Mouse (Mus musculus) hindbrain, embryonic 13.5 days (tissue): Measurements from ENCODE around the gene Prss48. TPM values are rescaled to one million over a fixed set of nuclear protein-coding genes. Genes with fewer than 3 reads are reported as not detected.

Experiments used
- ATAC-seq: fragments of 200-750 bp; cut with Nextera tagmentation; 2 replicates; pipeline ENCODE4 v1.8.0; 2017; ENCODE audit warnings: moderate TSS enrichment; ENCODE audit not compliant: low FRiP score
- H3K27ac ChIP-seq: fragments of 300-500 bp; sonication (generic); 2 replicates; pipeline ENCODE4 v1.5.1; 2015; ENCODE audit warnings: inconsistent platforms, mild to moderate bottlenecking, moderate library complexity
- H3K27me3 ChIP-seq: fragments of 300-500 bp; sonication (generic); 2 replicates; pipeline ENCODE4 v1.6.1; 2015; ENCODE audit warnings: mild to moderate bottlenecking, inconsistent platforms
- H3K36me3 ChIP-seq: fragments of 300-500 bp; sonication (generic); 2 replicates; pipeline ENCODE4 v1.6.1; 2015; ENCODE audit warnings: mild to moderate bottlenecking, inconsistent platforms
- H3K4me1 ChIP-seq: fragments of 300-500 bp; sonication (generic); replicated peaks from 2 replicates; pipeline ENCODE4 v1.6.1; 2015; ENCODE audit warnings: inconsistent platforms
- H3K4me2 ChIP-seq: fragments of 300-500 bp; sonication (generic); 2 replicates; pipeline ENCODE4 v1.6.1; 2015; ENCODE audit warnings: inconsistent platforms, mild to moderate bottlenecking, moderate library complexity
- H3K4me3 ChIP-seq: fragments of 300-500 bp; sonication (generic); 2 replicates; pipeline ENCODE4 v1.5.1; 2015; ENCODE audit warnings: mild to moderate bottlenecking, inconsistent platforms
- H3K9ac ChIP-seq: fragments of 300-500 bp; sonication (generic); 2 replicates; pipeline ENCODE4 v1.6.1; 2015; ENCODE audit warnings: mild to moderate bottlenecking, inconsistent platforms
- H3K9me3 ChIP-seq: fragments of 300-500 bp; sonication (generic); 2 replicates; pipeline ENCODE4 v1.6.1; 2016; ENCODE audit warnings: inconsistent platforms
- WGBS: fragments of 180-500 bp; shearing (Covaris S2); methylation state at CpG from one replicate; pipeline ENCODE4 v1.1.7; 2015; 5-methylcytosine and 5-hydroxymethylcytosine counted together
- polyA plus RNA-seq: library from polyadenylated mRNA; unstranded; fragments of >200 nt; fragmentation: Nextera tagmentation; extraction: Ambion mirVana; gene quantifications from 2 replicates; pipeline ENCODE4 v1.2.1, GENCODE M21; 2015

Prss48 gene
- polyA plus RNA-seq, result not detected in 2 replicates

DNA sequence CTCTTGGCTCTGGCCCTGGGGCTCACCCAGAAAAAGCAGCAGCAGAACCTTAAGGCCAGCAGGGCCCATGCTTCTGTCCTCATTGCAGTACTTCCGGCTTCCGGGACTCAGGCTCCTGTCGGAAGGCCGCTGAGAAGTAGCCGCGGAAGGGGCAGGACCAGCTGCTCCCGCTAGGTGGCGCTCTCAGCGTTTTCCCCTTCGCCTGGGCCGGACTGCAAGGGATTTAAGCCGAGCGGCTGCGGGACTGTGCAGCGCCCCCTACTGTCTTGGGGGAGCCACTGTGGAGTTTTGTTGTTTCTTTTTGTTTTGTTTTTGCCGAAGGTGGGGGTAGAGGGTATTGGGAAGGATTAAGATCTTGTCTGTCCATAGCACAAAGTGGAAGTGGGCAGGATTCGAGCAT is at the start of gene Prss48:
Gene Prss48 (minus strand): TSS at position 69 of the 400 bp plus-strand sequence.
- Histone ChIP-seq H3K4me3 (no peak within 1 kb of the TSS), H3K4me1 (no peaks in the 10 kb centered on the region), H3K9me3 (no peaks in the 10 kb centered on the region), H3K4me2 (no peak within 1 kb of the TSS), H3K27ac (no peak within 1 kb of the TSS), H3K36me3 (no peaks in the 10 kb centered on the region), H3K27me3 (no peaks in the 10 kb centered on the region), H3K9ac (no peak within 1 kb of the TSS)
- no peak for ATAC-seq
- WGBS, result 78% methylated on average over 17 of the region's 17 CpGs

DNA sequence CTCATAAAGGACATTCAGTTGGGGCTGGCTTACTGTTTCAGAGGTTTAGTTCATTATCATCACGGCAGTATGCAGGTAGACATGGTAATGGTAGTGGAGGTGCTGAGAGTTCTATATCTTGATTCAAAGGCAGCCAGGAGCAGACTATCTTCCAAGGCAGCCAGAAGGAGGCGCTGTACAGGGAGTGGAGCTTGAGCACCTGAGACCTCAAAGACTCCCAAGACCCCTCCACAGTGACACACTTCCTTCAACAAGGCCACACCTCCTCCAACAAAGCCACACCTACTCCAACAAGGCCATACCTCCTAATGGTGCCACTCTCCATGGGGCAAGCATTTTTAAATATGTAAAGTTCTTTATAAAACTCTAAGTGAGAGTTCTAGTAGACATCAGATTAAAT is 46.8 kb upstream of the Prss48 start:
- ATAC-seq, result no peak
- Histone ChIP-seq H3K4me1 (no peaks in the 10 kb centered on the region), H3K4me3 (no peak overlapping the region), H3K9ac (no peak overlapping the region), H3K4me2 (no peak overlapping the region), H3K27ac (no peak overlapping the region), H3K9me3 (no peaks in the 10 kb centered on the region; the same call in 1 of the 2 replicates), H3K27me3 (no peaks in the 10 kb centered on the region), H3K36me3 (peaks cover 8% of the 10 kb centered on the region)
- WGBS, result 76% methylated on average over 2 of the region's 2 CpGs

DNA sequence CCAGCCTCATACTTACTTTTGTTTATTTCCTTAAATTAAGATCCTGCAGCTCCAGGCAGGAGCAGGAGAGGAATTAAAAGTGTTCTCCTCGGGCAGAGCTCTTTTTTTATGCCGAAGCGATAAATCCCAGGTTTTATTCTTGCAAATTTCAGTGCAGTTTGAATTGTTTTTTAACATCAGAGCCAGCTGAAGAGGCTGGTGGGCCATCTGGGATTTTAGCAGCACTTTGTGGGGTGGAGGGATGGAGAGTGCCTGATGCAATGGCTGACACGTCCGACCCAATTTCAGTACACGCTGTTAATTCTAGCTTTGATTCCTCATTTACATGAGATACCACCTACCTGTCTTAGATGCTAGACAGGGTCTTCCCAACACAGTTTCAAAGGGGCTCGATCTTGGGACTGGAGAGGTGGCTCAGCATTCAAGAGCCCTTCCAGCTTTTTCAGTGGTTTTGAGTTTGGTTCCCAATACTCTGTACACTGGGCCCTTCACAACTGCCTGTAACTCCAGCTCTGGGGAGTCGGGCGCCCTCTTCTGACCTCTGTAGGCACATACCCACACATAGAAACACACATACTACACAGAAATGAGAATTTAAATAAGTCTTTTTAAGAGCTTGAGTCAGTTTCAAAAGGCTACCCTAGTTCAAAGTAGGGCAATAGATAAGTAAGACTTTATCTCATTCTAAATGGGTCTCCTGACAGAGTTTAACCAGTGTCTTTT is 45.6 kb upstream of the Prss48 start:
- no peaks in the 10 kb centered on the region for H3K4me1 ChIP-seq
- ATAC-seq, result no peak
- WGBS, result 94% methylated on average over 9 of the region's 9 CpGs

DNA sequence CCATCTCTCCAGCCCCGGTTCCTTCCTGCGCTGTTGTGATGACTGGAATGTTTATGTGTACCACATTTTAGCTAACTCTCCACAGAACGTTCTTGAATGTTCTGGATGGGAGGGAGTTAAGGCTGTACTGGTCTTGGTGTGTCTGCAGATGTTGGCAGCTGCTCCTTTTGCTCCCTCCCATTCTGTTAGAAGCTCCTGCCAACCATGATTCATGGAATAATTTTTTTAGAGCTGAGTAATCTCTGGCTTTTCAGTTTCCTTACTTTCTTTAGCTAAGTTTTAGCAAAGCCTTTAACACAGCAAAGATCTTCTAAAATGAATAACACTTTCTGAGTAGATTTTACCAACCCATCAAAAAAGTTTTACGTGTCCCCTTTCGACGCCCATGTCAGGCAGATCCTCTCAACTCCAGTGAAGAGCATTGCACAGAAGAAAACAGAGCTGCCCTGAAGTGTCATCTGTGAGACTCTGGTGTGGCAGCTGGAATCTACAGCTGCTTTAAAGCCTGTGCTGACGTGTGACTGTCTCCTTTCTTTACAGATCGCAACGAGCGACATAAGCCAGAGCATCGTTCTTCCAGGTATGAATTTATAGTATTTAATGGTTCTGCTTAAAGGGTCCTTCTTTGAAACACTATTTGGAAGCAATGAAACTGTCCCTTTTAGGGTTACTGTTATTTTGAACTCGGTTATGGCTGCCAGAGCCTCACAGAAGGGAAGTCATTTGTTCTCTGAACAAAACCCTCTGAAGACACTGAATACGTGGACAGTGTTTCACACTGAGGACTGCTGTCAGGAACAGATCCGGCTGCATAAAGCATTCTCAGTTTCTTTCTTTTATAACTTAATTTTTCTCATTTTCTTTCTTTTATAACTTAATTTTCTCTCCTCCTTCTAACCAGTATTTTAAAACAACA is 38.3 kb upstream of the Prss48 start:
- WGBS, result 71% methylated on average over 14 of the region's 14 CpGs
- no peak overlapping the region for H3K4me3 ChIP-seq
- H3K27me3 ChIP-seq, result no peaks in the 10 kb centered on the region
- H3K4me1 ChIP-seq, result peaks cover 11% of the 10 kb centered on the region
- H3K27ac ChIP-seq, result no peak overlapping the region
- H3K9me3 ChIP-seq, result 0 out of 2 replicates have a peak, but pooled peaks cover 3% of the 10 kb centered on the region
- no peak overlapping the region for H3K4me2 ChIP-seq
- no peak for ATAC-seq
- no peak overlapping the region for H3K9ac ChIP-seq
- peaks cover 4% of the 10 kb centered on the region for H3K36me3 ChIP-seq

More for the DNA sequence above, 45.6 kb upstream of the Prss48 start:
- H3K9ac ChIP-seq, result no peak overlapping the region
- H3K27me3 ChIP-seq, result no peaks in the 10 kb centered on the region
- peaks cover 12% of the 10 kb centered on the region for H3K36me3 ChIP-seq
- no peak overlapping the region for H3K27ac ChIP-seq
- no peak overlapping the region for H3K4me3 ChIP-seq
- H3K4me2 ChIP-seq, result no peak overlapping the region
- peaks cover 3% of the 10 kb centered on the region; the same call in 1 of the 2 replicates for H3K9me3 ChIP-seq

DNA sequence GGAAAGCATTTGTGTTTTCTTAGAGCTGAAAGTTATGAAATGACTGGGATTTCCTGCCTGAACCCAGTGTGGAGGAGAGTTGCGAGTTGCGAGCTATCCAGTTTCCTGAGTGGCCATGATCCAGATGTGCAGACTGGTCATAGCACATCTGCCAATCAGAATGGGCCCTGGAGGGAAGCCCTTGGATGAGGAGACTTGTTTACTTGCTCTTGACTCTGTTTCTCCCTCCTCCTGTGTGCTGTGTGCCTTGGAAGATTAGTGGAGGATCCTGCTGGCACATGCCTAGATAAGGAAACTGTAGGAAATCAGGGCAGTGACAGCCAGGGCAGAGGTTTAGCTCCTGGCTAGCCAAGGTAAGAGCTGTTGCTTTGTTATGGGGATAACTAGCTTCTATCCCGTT is 36.4 kb upstream of the Prss48 start:
- Histone ChIP-seq H3K4me3 (no peak overlapping the region), H3K4me2 (no peak overlapping the region), H3K9ac (no peak overlapping the region), H3K27ac (no peak overlapping the region), H3K4me1 (peaks cover 11% of the 10 kb centered on the region), H3K36me3 (peaks cover 4% of the 10 kb centered on the region), H3K27me3 (no peaks in the 10 kb centered on the region), H3K9me3 (0 out of 2 replicates have a peak, but pooled peaks cover 3% of the 10 kb centered on the region)
- WGBS, result 59% methylated on average over 3 of the region's 3 CpGs
- no peak for ATAC-seq

DNA sequence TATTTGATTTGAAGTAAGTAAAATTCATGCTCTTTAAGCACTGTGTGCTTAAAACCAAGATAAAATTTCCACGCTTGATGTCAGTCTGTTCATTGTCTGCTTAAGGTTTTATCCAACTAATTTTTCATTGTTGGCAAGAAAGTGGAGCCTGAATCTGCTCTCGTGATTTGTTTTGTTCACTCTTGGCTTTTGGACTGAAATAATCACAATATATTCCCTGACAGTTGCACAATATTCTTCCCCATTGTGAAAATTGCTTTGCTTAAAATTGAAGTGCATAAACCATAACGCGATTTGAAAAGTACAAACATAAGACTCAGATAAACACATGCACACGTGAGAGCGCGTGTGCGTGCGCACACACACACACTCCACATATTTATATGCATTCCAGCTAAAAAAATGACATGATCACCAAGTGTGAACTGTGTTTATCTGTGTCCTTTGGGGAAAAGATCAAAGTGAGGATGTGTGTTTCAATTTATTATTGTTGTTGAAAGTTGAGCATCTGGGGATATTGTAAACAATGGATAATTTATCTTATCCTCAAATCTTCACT is 35.7 kb upstream of the Prss48 start:
- Histone ChIP-seq H3K27ac (no peak overlapping the region), H3K4me3 (no peak overlapping the region), H3K9ac (no peak overlapping the region), H3K9me3 (0 out of 2 replicates have a peak, but pooled peaks cover 2% of the 10 kb centered on the region), H3K27me3 (no peaks in the 10 kb centered on the region), H3K4me2 (no peak overlapping the region), H3K4me1 (peaks cover 11% of the 10 kb centered on the region), H3K36me3 (peaks cover 2% of the 10 kb centered on the region)
- ATAC-seq, result no peak
- 90% methylated on average over 9 of the region's 9 CpGs for WGBS

DNA sequence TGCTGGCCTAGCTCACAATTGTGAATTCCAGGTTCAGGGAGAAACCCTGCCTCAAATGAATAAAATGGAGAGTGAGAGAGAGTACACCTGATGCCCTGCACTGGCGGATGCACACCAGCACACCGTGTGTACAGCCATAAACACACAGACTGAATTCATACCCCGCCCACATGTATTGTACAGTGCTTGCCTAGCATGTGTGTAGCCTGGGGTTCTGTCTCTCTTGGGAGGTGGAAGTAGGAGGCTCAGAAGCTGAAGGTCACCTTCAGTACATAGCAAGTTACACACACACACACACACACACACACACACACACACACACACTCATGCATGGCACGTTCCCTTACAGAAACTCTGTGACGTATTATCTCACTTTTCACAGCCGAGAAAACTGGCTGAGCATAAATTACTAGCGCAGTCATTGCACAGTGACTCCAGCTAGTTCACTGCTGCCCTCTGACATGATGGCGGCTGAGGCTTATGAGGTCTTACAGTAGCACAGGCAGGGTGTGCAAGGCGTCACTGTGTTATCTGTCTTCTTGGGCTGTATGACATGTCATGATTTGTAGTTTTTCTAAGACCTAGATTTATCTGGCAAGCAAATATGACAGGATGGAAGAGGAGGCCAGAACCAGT is 31.3 kb upstream of the Prss48 start:
- Histone ChIP-seq H3K9ac (no peak overlapping the region), H3K4me3 (no peak overlapping the region), H3K9me3 (no peaks in the 10 kb centered on the region), H3K4me2 (no peak overlapping the region), H3K27me3 (no peaks in the 10 kb centered on the region), H3K4me1 (peaks cover under 1% of the 10 kb centered on the region; the same call in 1 of the 2 replicates), H3K36me3 (no peaks in the 10 kb centered on the region), H3K27ac (no peak overlapping the region)
- no peak for ATAC-seq
- WGBS, result 78% methylated on average over 9 of the region's 9 CpGs

DNA sequence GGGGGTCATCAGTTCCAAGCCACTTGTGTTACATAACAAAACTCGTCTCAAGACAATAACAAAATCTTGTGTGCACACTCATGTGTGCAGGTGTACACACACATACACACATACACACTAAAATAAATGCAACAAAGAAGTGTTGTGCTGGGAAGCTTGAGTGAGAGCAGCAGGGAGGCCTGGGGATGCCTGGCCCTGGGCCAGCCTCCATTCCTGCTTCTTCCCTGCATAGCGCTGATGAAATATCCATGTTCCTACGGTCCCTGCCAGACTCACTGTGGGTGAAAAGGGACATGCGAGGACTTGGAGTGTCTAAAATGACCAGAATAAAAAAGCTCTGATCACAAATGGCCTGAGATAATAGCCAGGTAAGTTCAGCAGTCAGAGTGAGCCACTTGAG is 28.3 kb upstream of the Prss48 start:
- 63% methylated on average over 4 of the region's 4 CpGs for WGBS
- ATAC-seq, result no peak
- Histone ChIP-seq H3K9ac (no peak overlapping the region), H3K9me3 (no peaks in the 10 kb centered on the region), H3K4me3 (no peak overlapping the region), H3K4me1 (no peaks in the 10 kb centered on the region), H3K4me2 (no peak overlapping the region), H3K27ac (no peak overlapping the region), H3K36me3 (no peaks in the 10 kb centered on the region), H3K27me3 (no peaks in the 10 kb centered on the region)

DNA sequence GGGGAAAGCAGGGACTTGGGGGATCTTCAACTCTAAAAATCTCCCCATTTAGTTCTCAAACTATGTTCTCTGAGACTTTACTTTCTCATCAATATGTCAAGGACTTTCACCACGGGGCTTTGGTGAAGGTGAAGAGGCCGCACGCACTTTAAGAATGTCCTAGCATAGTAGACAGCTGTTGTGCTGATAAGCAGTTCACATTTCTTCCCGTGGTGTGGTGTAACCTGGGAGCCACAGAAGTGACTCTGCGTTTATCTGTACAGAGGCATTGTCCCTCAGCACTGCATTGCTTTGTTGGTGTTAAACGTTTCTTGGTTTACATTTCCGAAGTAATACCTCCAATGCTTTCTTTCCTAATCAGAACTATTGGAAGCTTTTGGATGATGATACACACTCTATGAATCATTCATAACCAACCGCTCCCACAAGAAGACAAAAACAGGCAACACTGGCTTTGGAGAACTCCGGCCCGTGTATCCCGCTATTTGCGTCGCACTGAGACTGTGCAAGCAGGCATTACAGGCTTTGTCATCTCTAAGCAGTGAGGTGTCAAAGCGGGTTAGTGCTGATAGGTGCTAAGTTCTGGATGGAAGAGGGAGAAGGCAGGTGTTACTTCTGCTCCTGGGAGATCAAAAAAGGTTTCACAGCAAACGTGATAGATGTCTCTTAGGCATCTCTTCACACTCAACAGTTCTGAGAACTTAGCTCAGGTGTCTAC is 26.5 kb upstream of the Prss48 start:
- no peak overlapping the region for H3K4me2 ChIP-seq
- H3K36me3 ChIP-seq, result no peaks in the 10 kb centered on the region
- no peaks in the 10 kb centered on the region for H3K9me3 ChIP-seq
- 90% methylated on average over 15 of the region's 15 CpGs for WGBS
- H3K4me3 ChIP-seq, result no peak overlapping the region
- no peak overlapping the region for H3K9ac ChIP-seq
- no peak overlapping the region for H3K27ac ChIP-seq
- no peak for ATAC-seq
- no peaks in the 10 kb centered on the region for H3K27me3 ChIP-seq
- no peaks in the 10 kb centered on the region for H3K4me1 ChIP-seq

DNA sequence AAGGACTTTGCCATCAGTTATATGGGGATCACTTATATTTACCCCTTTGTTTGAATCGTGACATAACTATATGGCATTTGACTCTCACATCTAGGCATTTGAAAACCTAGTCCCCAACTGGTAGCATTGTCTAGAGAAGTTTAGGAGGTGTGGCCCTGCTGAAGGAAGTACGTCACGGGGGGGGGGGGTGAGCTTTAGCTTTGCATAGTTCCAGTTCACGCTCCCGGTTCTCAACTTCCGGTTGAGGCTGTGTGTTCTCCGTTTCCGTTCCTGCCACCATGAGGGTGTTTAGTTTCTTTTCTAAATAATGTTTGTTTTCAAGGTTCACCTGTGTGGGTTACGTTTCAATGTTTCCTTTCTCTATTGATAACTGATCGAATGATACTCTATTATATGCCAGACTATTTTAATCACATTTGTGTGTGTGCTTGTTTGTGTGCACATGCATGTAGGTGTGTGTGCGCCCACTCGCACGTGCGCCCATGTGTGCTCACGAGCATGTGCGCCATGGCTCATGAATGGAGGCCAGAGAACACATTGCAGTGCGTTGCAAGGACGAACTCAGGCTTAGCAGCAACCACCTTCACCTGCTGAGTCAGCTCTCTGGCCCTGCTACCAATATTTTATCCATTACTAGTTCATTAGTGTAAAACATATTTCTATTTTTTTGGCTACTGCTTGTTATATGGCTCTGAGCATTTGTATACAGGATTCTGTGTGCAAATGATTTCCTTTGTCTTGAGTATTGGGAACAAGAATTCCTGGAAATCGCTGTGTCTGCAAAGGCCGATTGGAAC is 23.2 kb upstream of the Prss48 start:
- no peaks in the 10 kb centered on the region for H3K4me1 ChIP-seq
- no peaks in the 10 kb centered on the region for H3K27me3 ChIP-seq
- 94% methylated on average over 20 of the region's 20 CpGs for WGBS
- no peak for ATAC-seq
- H3K4me2 ChIP-seq, result no peak overlapping the region
- H3K27ac ChIP-seq, result no peak overlapping the region
- H3K36me3 ChIP-seq, result no peaks in the 10 kb centered on the region
- H3K9ac ChIP-seq, result no peak overlapping the region
- H3K4me3 ChIP-seq, result no peak overlapping the region
- no peaks in the 10 kb centered on the region for H3K9me3 ChIP-seq
